Comparison of ENCODE assay signal across 20 mouse cellular contexts in the genomic region with DNA sequence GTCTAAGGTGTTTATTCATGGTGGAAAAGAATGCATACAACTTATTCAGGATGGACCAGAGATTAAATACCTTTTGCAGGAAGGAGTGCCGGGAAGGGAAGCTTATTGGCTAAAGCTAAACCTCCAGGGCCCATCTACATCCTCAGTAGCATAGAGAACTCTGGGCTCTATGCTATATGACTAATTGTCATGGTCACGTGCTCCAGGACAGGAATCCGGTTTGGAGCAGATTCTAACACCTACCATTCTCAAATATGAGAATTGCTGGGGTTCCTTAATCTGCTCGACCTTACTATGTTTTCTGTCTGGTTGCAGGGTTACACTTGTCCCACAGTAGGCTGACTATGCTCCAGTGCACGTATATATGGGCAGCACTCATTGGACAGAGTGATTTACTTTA. TPM values are rescaled to one million over a fixed set of nuclear protein-coding genes. Genes with fewer than 3 reads are reported as not detected.
A peak's percentile ranks its signal among the peaks of the same experiment; 100 is the strongest.
DNase-seq lines count a peak whose midpoint lies in the region; ATAC-seq and TF ChIP-seq lines count a peak whose summit lies in the region.
"Had no signal": no experiment of that assay in that cellular context is flagged by ENCODE, and none has a peak within 500 bp of the region (broad histone marks: within the 10 kb centered on the region; RNA-seq: fewer than 3 reads in every experiment).

No protein-coding gene starts in this region.

- H3K4me1 ChIP-seq in midbrain, embryonic 11.5 days (ENCODE audit: control insufficient read depth, insufficient read depth, low read length), result no peaks in the 10 kb centered on the region
- no peaks in the 10 kb centered on the region for H3K4me1 ChIP-seq in midbrain, embryonic 15.5 days
- H3K4me1 ChIP-seq: embryonic facial prominence, embryonic 12.5 days; forebrain, embryonic 13.5 days; forebrain, embryonic 15.5 days had no signal

- no peak overlapping the region for H3K9ac ChIP-seq in midbrain, embryonic 11.5 days (ENCODE audit: low read length)
- no peak overlapping the region for H3K9ac ChIP-seq in midbrain, embryonic 15.5 days
- H3K9ac ChIP-seq: embryonic facial prominence, embryonic 12.5 days; forebrain, embryonic 13.5 days; forebrain, embryonic 15.5 days; forebrain, postnatal 0 days had no signal

- H3ac ChIP-seq in C2C12 (ENCODE audit: control insufficient read depth, insufficient read length, low read depth), result no peak overlapping the region

- H3K79me3 ChIP-seq in C2C12 (ENCODE audit: low read depth), result no peaks in the 10 kb centered on the region

- H3K4me2 ChIP-seq in midbrain, embryonic 11.5 days, result no peak overlapping the region
- no peak overlapping the region for H3K4me2 ChIP-seq in midbrain, embryonic 15.5 days
- H3K4me2 ChIP-seq: embryonic facial prominence, embryonic 12.5 days; forebrain, embryonic 13.5 days; forebrain, embryonic 15.5 days had no signal

- H3K4me3 ChIP-seq in midbrain, embryonic 11.5 days (ENCODE audit: low read depth, low read length), result no peak overlapping the region
- no peak overlapping the region for H3K4me3 ChIP-seq in midbrain, embryonic 15.5 days
- no peak overlapping the region for H3K4me3 ChIP-seq in C2C12 (ENCODE audit: insufficient read depth, poor library complexity, severe bottlenecking)
- H3K4me3 ChIP-seq: embryonic facial prominence, embryonic 10.5 days; embryonic facial prominence, embryonic 12.5 days; forebrain, embryonic 13.5 days; forebrain, embryonic 15.5 days had no signal

- H3K27me3 ChIP-seq in midbrain, embryonic 11.5 days (ENCODE audit: control insufficient read depth, insufficient read depth, low read length), result no peaks in the 10 kb centered on the region
- H3K27me3 ChIP-seq in midbrain, embryonic 15.5 days (replicated peaks), result no peaks in the 10 kb centered on the region
- H3K27me3 ChIP-seq in C2C12 (ENCODE audit: control insufficient read depth, insufficient read depth, insufficient read length), result peaks cover 43% of the 10 kb centered on the region
- H3K27me3 ChIP-seq: embryonic facial prominence, embryonic 12.5 days; forebrain, embryonic 13.5 days; forebrain, embryonic 15.5 days had no signal

- H3K79me2 ChIP-seq in C2C12 (ENCODE audit: control insufficient read depth, insufficient read depth), result no peaks in the 10 kb centered on the region

- no peaks in the 10 kb centered on the region for H3K9me3 ChIP-seq in midbrain, embryonic 11.5 days (ENCODE audit: control insufficient read depth, low read length)
- no peaks in the 10 kb centered on the region for H3K9me3 ChIP-seq in midbrain, embryonic 15.5 days
- H3K9me3 ChIP-seq: embryonic facial prominence, embryonic 10.5 days; embryonic facial prominence, embryonic 12.5 days; forebrain, embryonic 13.5 days; forebrain, embryonic 15.5 days had no signal

- H3K36me3 ChIP-seq in midbrain, embryonic 11.5 days (ENCODE audit: control insufficient read depth, insufficient read depth, low read length), result no peaks in the 10 kb centered on the region
- H3K36me3 ChIP-seq in midbrain, embryonic 15.5 days (replicated peaks), result no peaks in the 10 kb centered on the region
- no peaks in the 10 kb centered on the region for H3K36me3 ChIP-seq in C2C12 (ENCODE audit: control insufficient read depth, insufficient read depth)
- H3K36me3 ChIP-seq: embryonic facial prominence, embryonic 10.5 days; embryonic facial prominence, embryonic 12.5 days; forebrain, embryonic 15.5 days had no signal

- DNase-seq in midbrain, embryonic 11.5 days (ENCODE audit: low spot score, missing footprints), result peak; percentile 53
- peak; percentile 10 for DNase-seq in NIH3T3 (ENCODE audit: low read depth)
- no peak for DNase-seq in adrenal gland, postnatal 14 days
- no peak for DNase-seq in cerebellum, adult 11 months
- no peak for DNase-seq in left cerebral cortex, adult 9 months (ENCODE audit: low spot score in 2 of 2)
- DNase-seq: adrenal gland, adult 2 months; adrenal gland, postnatal 10 days; adrenal gland, postnatal 36 days; B cell, adult 2 months; cerebellum, adult 2 months; cerebellum, adult 9-10 months; cerebellum, postnatal 10 days; cerebellum, postnatal 25 days; forebrain, postnatal 0 days had no signal

- no peak overlapping the region for H3K27ac ChIP-seq in midbrain, embryonic 11.5 days (ENCODE audit: low read depth, low read length)
- no peak overlapping the region for H3K27ac ChIP-seq in midbrain, embryonic 15.5 days
- H3K27ac ChIP-seq: embryonic facial prominence, embryonic 10.5 days; embryonic facial prominence, embryonic 12.5 days; forebrain, embryonic 13.5 days; forebrain, embryonic 15.5 days had no signal

- no peak for TF ChIP-seq CTCF in C2C12 (IDR thresholded peaks at IDR 0.05; ENCODE audit: control insufficient read depth, insufficient read depth, insufficient read length)

- no peak for ATAC-seq in midbrain, embryonic 11.5 days (ENCODE audit: low FRiP score)
- no peak for ATAC-seq in midbrain, embryonic 15.5 days (replicated peaks)
- ATAC-seq: forebrain, embryonic 13.5 days; forebrain, embryonic 15.5 days; forebrain, postnatal 0 days had no signal

- WGBS in midbrain, embryonic 11.5 days, result 80% methylated on average over 5 of the region's 5 CpGs
- WGBS in midbrain, embryonic 15.5 days, result 83% methylated on average over 5 of the region's 5 CpGs

TF ChIP-seq in C2C12, 6 proteins besides CTCF, POLR2A, EP300 and RAD21:
- TF ChIP-seq MAX (IDR thresholded peaks at IDR 0.05), result no peak
- no peak for TF ChIP-seq FOSL1 (IDR thresholded peaks at IDR 0.05; ENCODE audit: insufficient read depth, low read length, poor library complexity, severe bottlenecking)
- peak; percentile 76 for TF ChIP-seq USF1 (IDR thresholded peaks at IDR 0.05; ENCODE audit: low read depth)

RNA-seq across cellular contexts. Expression of a gene that starts 53.3 kb away (rescaled TPM):
- 134 and 140 TPM in 2 replicates for polyA plus RNA-seq in midbrain, embryonic 11.5 days (2014; fragmentation: Nextera tagmentation; extraction: Ambion mirVana)
- 54.4 and 57.2 TPM in 2 replicates for polyA plus RNA-seq in midbrain, embryonic 15.5 days (2015; fragmentation: Nextera tagmentation; extraction: Ambion mirVana)
- polyA plus RNA-seq in C2C12 (2012; fragmentation: generic; extraction: Trizol), result 27.4 TPM
- total RNA-seq in adrenal gland, postnatal 14 days (2021), result 45.8 and 50.8 TPM in 2 replicates

Comparison
In these comparisons a context has a peak if more than half of its experiments do, and no peak if none do; other contexts are left out.
1. DNase-seq: peak in midbrain, embryonic 11.5 days (single experiment) and NIH3T3 (single experiment); none in adrenal gland, postnatal 14 days (single experiment), cerebellum, adult 11 months (single experiment) and left cerebral cortex, adult 9 months (0 of 2).